Mouse (Mus musculus) limb, embryonic 14.5 days (tissue): ENCODE data around the gene Katnal1. TPM values are rescaled to one million over a fixed set of nuclear protein-coding genes. Genes with fewer than 3 reads are reported as not detected.

Experiments used
- ATAC-seq: fragments of 200-750 bp; cut with Nextera tagmentation; 2 replicates; pipeline ENCODE4 v1.8.0; 2017; ENCODE audit warnings: low read depth, moderate number of reproducible peaks, moderate TSS enrichment; ENCODE audit not compliant: low FRiP score
- DNase-seq: peaks from one replicate; pipeline ENCODE4 v3.0.0-alpha.2; 2015; ENCODE audit warnings: low spot score
- H3K27ac ChIP-seq: fragments of 300-500 bp; sonication (generic); replicated peaks from 2 replicates; pipeline ENCODE4 v1.5.1; 2014; ENCODE audit warnings: low read depth, mild to moderate bottlenecking, low read length, moderate library complexity, mixed read lengths
- H3K27me3 ChIP-seq: fragments of 300-500 bp; sonication (generic); 2 replicates; pipeline ENCODE4 v1.6.1; 2014; ENCODE audit warnings: low read length, mixed read lengths; ENCODE audit not compliant: control insufficient read depth, insufficient read depth
- H3K36me3 ChIP-seq: fragments of 300-500 bp; sonication (generic); 2 replicates; pipeline ENCODE4 v1.6.1; 2014; ENCODE audit warnings: mild to moderate bottlenecking, low read length, moderate library complexity, mixed read lengths; ENCODE audit not compliant: control insufficient read depth, insufficient read depth
- H3K4me1 ChIP-seq: fragments of 300-500 bp; sonication (generic); 2 replicates; pipeline ENCODE4 v1.6.1; 2014; ENCODE audit warnings: antibody characterized with exemption, low read length, mixed read lengths; ENCODE audit not compliant: control insufficient read depth, insufficient read depth
- H3K4me2 ChIP-seq: fragments of 300-500 bp; sonication (generic); replicated peaks from 2 replicates; pipeline ENCODE4 v1.6.1; 2014; ENCODE audit warnings: low read depth, mild to moderate bottlenecking, low read length, moderate library complexity; ENCODE audit not compliant: severe bottlenecking
- H3K4me3 ChIP-seq: fragments of 300-500 bp; sonication (generic); replicated peaks from 2 replicates; pipeline ENCODE4 v1.5.1; 2014; ENCODE audit warnings: low read length
- H3K9ac ChIP-seq: fragments of 300-500 bp; sonication (generic); 2 replicates; pipeline ENCODE4 v1.6.1; 2014; ENCODE audit warnings: mild to moderate bottlenecking, low read depth, low read length, moderate library complexity; ENCODE audit not compliant: severe bottlenecking
- H3K9me3 ChIP-seq: fragments of 300-500 bp; sonication (generic); 2 replicates; pipeline ENCODE4 v1.6.1; 2016; ENCODE audit warnings: low read length; ENCODE audit not compliant: control insufficient read depth
- POLR2A ChIP-seq: fragments of 200-500 bp; IDR thresholded peaks from 2 replicates; pipeline ENCODE4 v1.8.0; 2012; ENCODE audit warnings: inconsistent platforms, mild to moderate bottlenecking, moderate library complexity, borderline replicate concordance; ENCODE audit not compliant: insufficient read depth, insufficient read length; ENCODE audit errors: extremely low read depth
- WGBS: fragments of 180-500 bp; shearing (Covaris S2); extraction: QIAGEN DNeasy Blood & Tissue Kit; methylation state at CpG from one replicate; pipeline ENCODE4 v1.1.7; 2014; 5-methylcytosine and 5-hydroxymethylcytosine counted together
- polyA plus RNA-seq, 2 experiments: library from polyadenylated mRNA; depleted of rRNA in 1 of 2; stranded (reverse) in 1 of 2; unstranded in 1 of 2; fragments of >200 nt; fragmentation: Nextera tagmentation in 1 of 2; extraction: Ambion mirVana in 1 of 2; gene quantifications; 2 replicates each; pipeline versions ENCODE4 v1.2.1 to v1.2.3; 2012 to 2014

Gene Katnal1
- polyA plus RNA-seq, 2 experiments = 12.9 to 13.3 TPM

DNA sequence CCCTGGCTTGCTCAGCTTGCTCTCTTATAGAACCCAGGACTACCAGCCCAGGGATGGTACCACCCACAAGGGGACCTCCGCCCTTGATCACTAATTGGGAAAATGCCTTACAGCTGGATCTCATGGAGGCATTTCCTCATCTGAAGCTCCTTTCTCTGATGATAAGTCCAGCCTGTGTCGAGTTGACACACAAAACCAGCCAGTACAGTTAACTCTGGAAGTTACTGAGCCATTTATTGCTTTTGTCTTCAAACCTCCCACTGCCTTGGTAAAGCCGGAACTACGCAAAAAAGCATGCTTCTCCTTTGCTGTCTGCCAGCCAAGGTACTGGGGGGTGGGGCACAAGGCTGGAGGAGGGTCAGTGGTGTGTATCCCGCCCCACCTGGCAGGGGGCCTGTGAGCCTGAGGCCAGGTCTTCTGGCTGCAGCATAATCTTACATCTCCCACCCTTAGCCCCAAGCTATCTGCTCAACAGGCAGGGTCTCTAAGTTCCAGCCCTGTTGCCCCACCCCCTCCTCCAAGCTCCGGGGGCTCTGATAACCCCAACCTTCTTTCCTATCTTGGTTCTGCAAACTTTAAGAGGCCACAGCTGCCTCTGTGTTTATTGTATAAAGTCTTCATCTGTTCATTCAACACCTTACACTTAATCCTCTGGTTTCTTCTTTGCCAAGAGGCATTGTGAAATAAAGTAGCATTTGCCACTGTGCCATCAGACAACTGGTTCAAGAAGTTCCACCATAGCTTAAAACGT, 6.1 kb upstream of the Katnal1 start:
- Histone ChIP-seq H3K4me3 (no peak overlapping the region), H3K4me1 (peaks cover 12% of the 10 kb centered on the region), H3K27ac (no peak overlapping the region), H3K9ac (no peak overlapping the region), H3K27me3 (no peaks in the 10 kb centered on the region), H3K4me2 (no peak overlapping the region), H3K36me3 (no peaks in the 10 kb centered on the region), H3K9me3 (no peaks in the 10 kb centered on the region)
- ATAC-seq (no peak), DNase-seq (no peak)
- no peak for TF ChIP-seq POLR2A
- 27% methylated on average over 7 of the region's 7 CpGs for WGBS

DNA sequence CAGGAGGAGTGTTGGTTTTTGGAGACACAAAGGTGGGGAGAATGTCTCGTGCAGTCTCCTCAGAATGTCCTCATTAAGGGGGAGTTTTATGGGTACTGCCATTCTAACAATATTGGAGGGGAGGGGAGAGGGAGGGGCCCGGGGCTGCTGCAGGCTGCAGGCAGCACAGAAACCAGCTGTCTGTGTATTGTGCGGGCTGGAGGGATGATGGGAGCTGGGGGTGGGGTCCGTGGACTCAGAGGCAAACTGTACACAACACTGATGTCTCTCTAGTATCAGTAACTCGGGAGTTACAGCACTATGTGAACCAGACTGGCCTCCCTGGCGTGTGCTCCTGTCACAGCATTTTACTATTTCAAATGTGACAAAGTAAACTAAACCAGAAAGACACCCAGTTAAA, 5.3 kb upstream of the Katnal1 start:
- H3K9ac ChIP-seq = no peak overlapping the region
- H3K36me3 ChIP-seq = no peaks in the 10 kb centered on the region
- H3K27me3 ChIP-seq = no peaks in the 10 kb centered on the region
- ATAC-seq = 0 out of 2 replicates have a peak, but pooled peaks have one; percentile 24
- H3K4me3 ChIP-seq = no peak overlapping the region
- no peaks in the 10 kb centered on the region for H3K9me3 ChIP-seq
- no peak overlapping the region for H3K4me2 ChIP-seq
- 21% methylated on average over 6 of the region's 6 CpGs for WGBS
- no peak overlapping the region for H3K27ac ChIP-seq
- no peak for TF ChIP-seq POLR2A
- DNase-seq = no peak
- peaks cover 4% of the 10 kb centered on the region for H3K4me1 ChIP-seq

DNA sequence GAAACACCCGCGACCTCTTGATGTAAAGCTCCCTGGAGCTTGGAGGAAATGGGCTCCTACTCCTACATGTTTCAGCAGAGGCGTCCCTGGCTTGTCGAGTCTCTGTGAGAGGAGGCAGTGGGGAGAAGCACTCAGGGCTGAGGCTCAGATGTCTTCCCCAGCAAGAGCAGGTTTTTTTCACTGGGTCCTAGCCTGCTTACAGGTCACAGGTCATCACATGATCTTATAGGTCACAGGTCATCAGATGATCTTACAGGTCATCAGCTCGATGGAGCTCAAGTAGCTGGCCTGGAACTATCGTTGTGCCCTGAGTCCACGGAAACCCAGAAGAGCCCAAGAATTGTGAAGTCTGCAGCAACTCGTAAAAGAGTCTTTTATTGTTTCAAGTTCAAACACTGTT, 4.6 kb upstream of the Katnal1 start:
- DNase-seq (no peak), ATAC-seq (no peak)
- Histone ChIP-seq H3K9ac (no peak overlapping the region), H3K4me1 (peaks cover 6% of the 10 kb centered on the region), H3K36me3 (no peaks in the 10 kb centered on the region), H3K27ac (no peak overlapping the region), H3K4me2 (no peak overlapping the region), H3K4me3 (no peak overlapping the region), H3K9me3 (no peaks in the 10 kb centered on the region), H3K27me3 (no peaks in the 10 kb centered on the region)
- no peak for TF ChIP-seq POLR2A
- 22% methylated on average over 8 of the region's 8 CpGs for WGBS

DNA sequence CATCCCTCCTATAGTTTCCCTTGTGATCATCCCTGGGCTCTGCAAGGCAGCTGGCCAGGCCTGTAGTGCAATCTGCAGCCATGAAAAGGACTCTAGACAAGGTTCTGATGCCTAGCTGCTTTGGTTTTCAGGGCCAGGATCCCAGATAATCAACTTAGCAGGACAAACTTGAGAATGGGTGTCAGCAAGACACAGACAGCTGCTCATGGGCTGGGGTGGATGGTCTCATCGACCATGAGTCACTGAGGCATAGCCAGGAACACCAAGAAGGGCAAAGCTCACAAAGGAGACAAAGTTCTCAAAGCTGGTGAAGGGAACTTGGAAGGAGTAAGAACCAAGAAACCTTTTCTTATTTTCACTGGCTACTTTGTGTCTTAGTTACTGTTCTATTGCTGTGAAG, 2.2 kb upstream of the Katnal1 start:
- H3K9me3 ChIP-seq = no peaks in the 10 kb centered on the region
- ATAC-seq = no peak
- H3K4me1 ChIP-seq = peaks cover 8% of the 10 kb centered on the region
- no peak overlapping the region for H3K4me3 ChIP-seq
- WGBS = 91% methylated on average over 1 of the region's 1 CpGs
- no peaks in the 10 kb centered on the region for H3K27me3 ChIP-seq
- no peak for TF ChIP-seq POLR2A
- no peak for DNase-seq
- H3K36me3 ChIP-seq = 0 out of 2 replicates have a peak, but pooled peaks cover 3% of the 10 kb centered on the region
- no peak overlapping the region for H3K27ac ChIP-seq
- no peak overlapping the region for H3K4me2 ChIP-seq
- no peak overlapping the region for H3K9ac ChIP-seq

DNA sequence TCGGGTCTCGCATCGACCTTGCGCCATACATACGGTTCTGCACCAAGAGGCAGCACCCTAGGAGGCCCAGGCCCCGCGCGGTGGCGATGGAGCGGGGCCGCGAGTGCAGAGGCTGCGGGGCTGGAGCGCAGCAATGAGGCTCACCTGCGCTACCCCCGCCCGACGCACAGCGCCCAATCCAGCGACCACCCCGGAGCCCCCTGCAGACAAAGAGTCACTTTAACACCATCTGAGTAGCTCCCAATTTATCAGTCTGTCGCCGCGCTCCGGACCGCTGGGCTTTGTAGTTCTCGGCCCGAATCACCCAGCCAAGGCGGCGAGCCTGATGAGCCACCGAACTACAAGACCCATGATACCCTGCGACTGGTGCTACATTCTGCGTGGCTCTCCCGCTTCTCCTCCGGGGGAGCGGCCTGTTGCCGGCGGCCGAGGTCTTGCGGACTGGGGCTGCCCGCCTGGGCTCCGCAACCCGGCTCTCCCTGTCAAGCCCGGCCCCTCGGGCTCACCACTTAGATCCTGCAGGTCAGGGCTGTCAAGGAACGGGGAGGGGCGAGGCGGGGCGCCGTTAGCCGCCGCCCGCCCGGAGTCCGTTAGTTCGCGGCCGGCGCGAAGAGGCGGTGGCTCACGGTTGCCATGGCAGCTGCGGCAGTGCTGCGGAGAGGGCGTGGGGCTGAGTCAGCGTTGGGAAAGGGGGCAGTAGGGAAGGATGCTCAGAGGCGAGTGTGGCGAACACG, 571 bp downstream of the Katnal1 start:
- peak overlapping the region; percentile 77 for H3K4me3 ChIP-seq
- 0% methylated on average over 64 of the region's 69 CpGs for whole genome bisulfite sequencing
- no peaks in the 10 kb centered on the region for H3K27me3 ChIP-seq
- H3K4me1 ChIP-seq = peaks cover 6% of the 10 kb centered on the region
- peak overlapping the region; percentile 89 for H3K9ac ChIP-seq
- ATAC-seq (peak; percentile 97), DNase-seq (peak; percentile 98)
- H3K27ac ChIP-seq = peak overlapping the region; percentile 94
- H3K4me2 ChIP-seq = peak overlapping the region; percentile 70
- TF ChIP-seq POLR2A = 0 out of 2 replicates have a peak, but pooled peaks have one; percentile 33
- 0 out of 2 replicates have a peak, but pooled peaks cover 3% of the 10 kb centered on the region for H3K36me3 ChIP-seq
- H3K9me3 ChIP-seq = no peaks in the 10 kb centered on the region
